Mouse (Mus musculus) heart, embryonic 11.5 days (tissue): ENCODE data around the gene Tcf3. TPM values are rescaled to one million over a fixed set of nuclear protein-coding genes. Genes with fewer than 3 reads are reported as not detected.

Experiments used
- ATAC-seq: fragments of 200-750 bp; cut with Nextera tagmentation; replicated peaks from 2 replicates; pipeline ENCODE4 v1.8.0; 2017; ENCODE audit warnings: moderate library complexity; ENCODE audit not compliant: insufficient number of reproducible peaks, low FRiP score, low TSS enrichment
- H3K27ac ChIP-seq: fragments of 300-500 bp; sonication (generic); 2 replicates; pipeline ENCODE4 v1.5.1; 2014; ENCODE audit warnings: mild to moderate bottlenecking, low read depth, low read length
- H3K27me3 ChIP-seq: fragments of 300-500 bp; sonication (generic); 2 replicates; pipeline ENCODE4 v1.6.1; 2014; ENCODE audit warnings: mild to moderate bottlenecking, low read length, mixed read lengths; ENCODE audit not compliant: control insufficient read depth, insufficient read depth
- H3K36me3 ChIP-seq: fragments of 300-500 bp; sonication (generic); 2 replicates; pipeline ENCODE4 v1.6.1; 2014; ENCODE audit warnings: mild to moderate bottlenecking, low read length, moderate library complexity, mixed read lengths; ENCODE audit not compliant: control insufficient read depth, insufficient read depth
- H3K4me1 ChIP-seq: fragments of 300-500 bp; sonication (generic); 2 replicates; pipeline ENCODE4 v1.6.1; 2014; ENCODE audit warnings: low read length; ENCODE audit not compliant: control insufficient read depth, insufficient read depth
- H3K4me2 ChIP-seq: fragments of 300-500 bp; sonication (generic); 2 replicates; pipeline ENCODE4 v1.6.1; 2014; ENCODE audit warnings: mild to moderate bottlenecking, moderate library complexity
- H3K4me3 ChIP-seq: fragments of 300-500 bp; sonication (generic); 2 replicates; pipeline ENCODE4 v1.5.1; 2014; ENCODE audit warnings: low read depth, low read length
- H3K9ac ChIP-seq: fragments of 300-500 bp; sonication (generic); 2 replicates; pipeline ENCODE4 v1.6.1; 2014; ENCODE audit warnings: mild to moderate bottlenecking, low read depth, low read length, moderate library complexity
- H3K9me3 ChIP-seq: fragments of 300-500 bp; sonication (generic); replicated peaks from 2 replicates; pipeline ENCODE4 v1.6.1; 2016; ENCODE audit warnings: low read length; ENCODE audit not compliant: control insufficient read depth
- WGBS: fragments of 180-500 bp; shearing (Covaris S2); extraction: QIAGEN DNeasy Blood & Tissue Kit; methylation state at CpG from one replicate; pipeline ENCODE4 v1.1.7; 2014; ENCODE audit not compliant: insufficient replicate concordance; 5-methylcytosine and 5-hydroxymethylcytosine counted together
- polyA plus RNA-seq: library from polyadenylated mRNA; unstranded; fragments of >200 nt; fragmentation: Nextera tagmentation; extraction: Ambion mirVana; gene quantifications from 2 replicates; pipeline ENCODE4 v1.2.1, GENCODE M21; 2014

The Tcf3 gene
- polyA plus RNA-seq, 1 experiment from 2014 or later = 69.8 TPM

GRCm38 (mm10) chr10:80459671-80460070 is 26.2 kb upstream of the Tcf3 start:
- 87% methylated on average over 11 of the region's 11 CpGs for WGBS
- H3K27ac ChIP-seq = no peak overlapping the region

GRCm38 (mm10) chr10:80459236-80459635 is 25.8 kb upstream of the Tcf3 start:
- Histone ChIP-seq H3K4me1 (no peaks in the 10 kb centered on the region), H3K4me2 (no peak overlapping the region), H3K4me3 (no peak overlapping the region), H3K27me3 (0 out of 2 replicates have a peak, but pooled peaks cover 3% of the 10 kb centered on the region), H3K27ac (no peak overlapping the region), H3K9ac (no peak overlapping the region), H3K9me3 (no peaks in the 10 kb centered on the region), H3K36me3 (no peaks in the 10 kb centered on the region)
- 77% methylated on average over 10 of the region's 10 CpGs for WGBS
- ATAC-seq = no peak

More at GRCm38 (mm10) chr10:80459671-80460070, 26.2 kb upstream of the Tcf3 start:
- Histone ChIP-seq H3K4me2 (no peak overlapping the region), H3K4me3 (no peak overlapping the region), H3K27me3 (0 out of 2 replicates have a peak, but pooled peaks cover 3% of the 10 kb centered on the region), H3K9me3 (no peaks in the 10 kb centered on the region), H3K36me3 (no peaks in the 10 kb centered on the region), H3K9ac (no peak overlapping the region), H3K4me1 (no peaks in the 10 kb centered on the region)
- ATAC-seq = no peak

- Histone ChIP-seq H3K4me3 (no peak overlapping the region), H3K27me3 (peaks cover 13% of the 10 kb centered on the region), H3K4me1 (peaks cover 2% of the 10 kb centered on the region), H3K9ac (no peak overlapping the region), H3K9me3 (no peaks in the 10 kb centered on the region), H3K36me3 (no peaks in the 10 kb centered on the region), H3K27ac (no peak overlapping the region), H3K4me2 (no peak overlapping the region)
- WGBS = 81% methylated on average over 5 of the region's 5 CpGs
- no peak for ATAC-seq
Observed at GRCm38 (mm10) chr10:80455697-80456096, 22.2 kb upstream of the Tcf3 start.

- Histone ChIP-seq H3K9ac (no peak overlapping the region), H3K9me3 (no peaks in the 10 kb centered on the region), H3K36me3 (no peaks in the 10 kb centered on the region), H3K4me3 (no peak overlapping the region), H3K4me2 (peak overlapping the region; percentile 50; the same call in 1 of the 2 replicates), H3K4me1 (peaks cover 5% of the 10 kb centered on the region), H3K27ac (no peak overlapping the region), H3K27me3 (peaks cover 15% of the 10 kb centered on the region)
- ATAC-seq = no peak
- WGBS = 74% methylated on average over 5 of the region's 5 CpGs
Observed at GRCm38 (mm10) chr10:80454781-80455180, 21.3 kb upstream of the Tcf3 start.

- ATAC-seq = peak; percentile 57
- Histone ChIP-seq H3K9ac (peak overlapping the region; percentile 52; the same call in 1 of the 2 replicates), H3K4me1 (peaks cover 5% of the 10 kb centered on the region), H3K4me3 (no peak overlapping the region), H3K4me2 (peak overlapping the region; percentile 50), H3K36me3 (no peaks in the 10 kb centered on the region), H3K27me3 (peaks cover 16% of the 10 kb centered on the region), H3K27ac (peak overlapping the region; percentile 74), H3K9me3 (no peaks in the 10 kb centered on the region)
- 23% methylated on average over 10 of the region's 10 CpGs for WGBS
Observed at GRCm38 (mm10) chr10:80453601-80454000, 20.2 kb upstream of the Tcf3 start.

- H3K27me3 ChIP-seq = peaks cover 21% of the 10 kb centered on the region
- WGBS = 10% methylated on average over 6 of the region's 6 CpGs
- peak overlapping the region; percentile 23; the same call in 1 of the 2 replicates for H3K4me3 ChIP-seq
- no peak overlapping the region for H3K9ac ChIP-seq
- H3K36me3 ChIP-seq = no peaks in the 10 kb centered on the region
- no peaks in the 10 kb centered on the region for H3K9me3 ChIP-seq
- H3K27ac ChIP-seq = no peak overlapping the region
- peak overlapping the region; percentile 33 for H3K4me2 ChIP-seq
- peaks cover 5% of the 10 kb centered on the region for H3K4me1 ChIP-seq
- peak; percentile 73 for ATAC-seq
Observed at GRCm38 (mm10) chr10:80450599-80450998, 17.2 kb upstream of the Tcf3 start.

- Histone ChIP-seq H3K4me2 (peak overlapping the region; percentile 48), H3K4me3 (no peak overlapping the region), H3K27ac (no peak overlapping the region), H3K9ac (no peak overlapping the region), H3K4me1 (peaks cover 3% of the 10 kb centered on the region; the same call in 1 of the 2 replicates), H3K27me3 (peaks cover 17% of the 10 kb centered on the region), H3K9me3 (no peaks in the 10 kb centered on the region), H3K36me3 (no peaks in the 10 kb centered on the region)
- WGBS = 7% methylated on average over 26 of the region's 26 CpGs
- 0 out of 2 replicates have a peak, but pooled peaks have one; percentile 11 for ATAC-seq
Observed at GRCm38 (mm10) chr10:80445898-80446601, 12.6 kb upstream of the Tcf3 start.

GRCm38 (mm10) chr10:80445052-80445451 is 11.6 kb upstream of the Tcf3 start:
- Histone ChIP-seq H3K4me3 (no peak overlapping the region), H3K27ac (no peak overlapping the region), H3K9me3 (no peaks in the 10 kb centered on the region), H3K27me3 (peaks cover 11% of the 10 kb centered on the region), H3K4me2 (no peak overlapping the region), H3K36me3 (no peaks in the 10 kb centered on the region), H3K9ac (no peak overlapping the region), H3K4me1 (no peaks in the 10 kb centered on the region)
- WGBS = 50% methylated on average over 1 of the region's 1 CpGs
- no peak for ATAC-seq
